Mouse (Mus musculus) forebrain, embryonic 11.5 days (tissue): ENCODE data around the gene Adgrg3. TPM values are rescaled to one million over a fixed set of nuclear protein-coding genes. Genes with fewer than 3 reads are reported as not detected.
A peak's percentile ranks its signal among the peaks of the same experiment; 100 is the strongest.

ENCODE experiments used
- ATAC-seq: fragments of 200-750 bp; cut with Nextera tagmentation; replicated peaks from 2 replicates; pipeline ENCODE4 v1.8.0; 2017; ENCODE audit warnings: moderate TSS enrichment; ENCODE audit not compliant: low FRiP score
- DNase-seq: peaks from one replicate; pipeline ENCODE4 v3.0.0-alpha.2; 2017; ENCODE audit warnings: low spot score
- H3K27ac ChIP-seq: fragments of 300-500 bp; sonication (generic); 2 replicates; pipeline ENCODE4 v1.5.1; 2014; ENCODE audit warnings: low read depth, low read length
- H3K27me3 ChIP-seq: fragments of 300-500 bp; sonication (generic); 2 replicates; pipeline ENCODE4 v1.6.1; 2014; ENCODE audit warnings: mild to moderate bottlenecking, low read length, mixed read lengths; ENCODE audit not compliant: control insufficient read depth, insufficient read depth
- H3K36me3 ChIP-seq: fragments of 300-500 bp; sonication (generic); 2 replicates; pipeline ENCODE4 v1.6.1; 2014; ENCODE audit warnings: mild to moderate bottlenecking, low read length, moderate library complexity, mixed read lengths; ENCODE audit not compliant: control insufficient read depth, insufficient read depth
- H3K4me1 ChIP-seq: fragments of 300-500 bp; sonication (generic); replicated peaks from 2 replicates; pipeline ENCODE4 v1.6.1; 2014; ENCODE audit warnings: low read length, mixed read lengths; ENCODE audit not compliant: control insufficient read depth, insufficient read depth
- H3K4me2 ChIP-seq: fragments of 300-500 bp; sonication (generic); 2 replicates; pipeline ENCODE4 v1.6.1; 2014; ENCODE audit warnings: low read depth, mild to moderate bottlenecking, low read length, moderate library complexity, mixed read lengths; ENCODE audit not compliant: severe bottlenecking
- H3K4me3 ChIP-seq: fragments of 300-500 bp; sonication (generic); 2 replicates; pipeline ENCODE4 v1.5.1; 2014; ENCODE audit warnings: low read depth, low read length
- H3K9ac ChIP-seq: fragments of 300-500 bp; sonication (generic); 2 replicates; pipeline ENCODE4 v1.6.1; 2014; ENCODE audit warnings: low read length
- H3K9me3 ChIP-seq: fragments of 300-500 bp; sonication (generic); 2 replicates; pipeline ENCODE4 v1.6.1; 2016; ENCODE audit warnings: low read length, mixed read lengths; ENCODE audit not compliant: control insufficient read depth
- WGBS: fragments of 180-500 bp; shearing (Covaris S2); extraction: QIAGEN DNeasy Blood & Tissue Kit; methylation state at CpG from one replicate; pipeline ENCODE4 v1.1.7; 2014; 5-methylcytosine and 5-hydroxymethylcytosine counted together
- polyA plus RNA-seq: library from polyadenylated mRNA; unstranded; fragments of >200 nt; fragmentation: Nextera tagmentation; extraction: Ambion mirVana; gene quantifications from 2 replicates; pipeline ENCODE4 v1.2.1, GENCODE M21; 2014

Gene Adgrg3
- polyA plus RNA-seq, 1 experiment from 2014 or later, result 3.2 TPM

DNA sequence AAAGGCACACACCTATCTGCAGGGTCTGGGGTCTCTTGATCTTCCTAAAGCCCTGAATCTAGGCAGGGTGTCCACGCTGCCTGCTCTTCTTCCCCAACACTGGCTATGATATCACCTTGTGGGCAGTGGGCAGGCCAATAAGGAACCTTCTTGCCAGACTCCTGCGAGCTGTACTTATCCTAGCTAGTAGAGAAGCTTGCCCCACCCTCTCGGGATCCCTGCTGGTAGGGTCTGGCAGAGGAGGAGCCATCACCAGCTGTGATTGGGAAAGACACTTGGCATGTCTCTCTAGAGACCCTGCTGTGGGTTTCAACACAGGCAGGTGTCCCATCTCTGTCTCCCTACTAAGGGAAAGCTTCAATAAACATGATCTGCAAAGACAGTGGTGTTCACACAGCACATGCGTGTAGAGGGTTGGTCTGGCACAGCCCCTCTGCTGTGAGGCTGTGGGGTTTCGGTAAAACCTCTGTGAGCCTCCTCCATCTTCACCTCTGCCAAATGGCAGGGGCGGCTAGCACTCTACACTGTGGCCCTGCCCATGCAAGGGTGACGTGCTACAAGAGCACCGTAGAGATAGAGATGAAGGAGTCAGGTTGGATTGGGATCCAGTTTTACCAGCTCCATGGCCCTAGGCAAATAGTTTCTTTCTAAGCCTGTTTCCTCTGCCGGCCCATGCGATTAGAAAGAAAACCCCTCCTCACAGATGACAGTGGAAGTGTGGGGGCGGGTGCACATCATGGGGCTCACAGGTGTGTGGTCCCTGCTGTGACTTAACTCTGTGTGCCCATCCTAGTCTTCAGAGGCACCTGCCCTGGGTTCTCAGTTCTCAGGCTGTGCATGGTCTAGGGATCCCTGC lies 26.7 kb upstream of the Adgrg3 start:
- 75% methylated on average over 11 of the region's 11 CpGs for WGBS
- no peaks in the 10 kb centered on the region for H3K36me3 ChIP-seq
- no peaks in the 10 kb centered on the region for H3K9me3 ChIP-seq
- no peak for ATAC-seq
- no peak overlapping the region for H3K27ac ChIP-seq
- H3K4me3 ChIP-seq, result no peak overlapping the region
- no peak for DNase-seq
- H3K4me2 ChIP-seq, result no peak overlapping the region
- no peaks in the 10 kb centered on the region for H3K27me3 ChIP-seq
- peaks cover 26% of the 10 kb centered on the region for H3K4me1 ChIP-seq
- no peak overlapping the region for H3K9ac ChIP-seq

DNA sequence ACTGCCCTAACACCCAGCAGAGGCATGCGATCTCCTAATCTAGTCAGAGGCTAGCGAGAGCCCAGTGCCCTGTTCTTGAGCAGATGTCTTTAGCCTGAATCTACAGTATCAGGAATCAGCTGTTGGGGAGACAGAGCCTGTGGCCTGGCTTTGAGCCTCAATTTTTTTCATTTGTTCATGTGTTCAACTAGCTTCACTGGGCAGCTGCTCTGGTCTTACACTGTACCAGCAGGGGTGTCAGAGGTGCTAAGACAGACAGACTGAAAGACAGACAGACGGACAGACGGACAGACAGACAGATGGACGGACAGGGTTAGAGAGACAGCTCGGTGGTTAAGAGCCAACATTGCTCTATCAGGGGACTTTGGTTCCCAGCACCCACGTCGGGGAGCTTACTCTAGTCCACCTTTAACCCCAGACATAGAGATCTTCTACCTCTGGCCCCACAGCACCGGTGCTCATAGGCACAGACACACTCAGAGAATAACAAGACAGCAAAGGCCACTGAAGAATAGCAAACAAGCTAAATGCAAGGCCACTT lies 26.0 kb upstream of the Adgrg3 start:
- peaks cover 27% of the 10 kb centered on the region for H3K4me1 ChIP-seq
- no peak overlapping the region for H3K4me3 ChIP-seq
- WGBS, result 91% methylated on average over 9 of the region's 9 CpGs
- ATAC-seq (no peak), DNase-seq (no peak)
- no peak overlapping the region for H3K4me2 ChIP-seq
- H3K9ac ChIP-seq, result no peak overlapping the region
- H3K27ac ChIP-seq, result no peak overlapping the region
- H3K9me3 ChIP-seq, result no peaks in the 10 kb centered on the region
- H3K27me3 ChIP-seq, result no peaks in the 10 kb centered on the region
- H3K36me3 ChIP-seq, result no peaks in the 10 kb centered on the region

DNA sequence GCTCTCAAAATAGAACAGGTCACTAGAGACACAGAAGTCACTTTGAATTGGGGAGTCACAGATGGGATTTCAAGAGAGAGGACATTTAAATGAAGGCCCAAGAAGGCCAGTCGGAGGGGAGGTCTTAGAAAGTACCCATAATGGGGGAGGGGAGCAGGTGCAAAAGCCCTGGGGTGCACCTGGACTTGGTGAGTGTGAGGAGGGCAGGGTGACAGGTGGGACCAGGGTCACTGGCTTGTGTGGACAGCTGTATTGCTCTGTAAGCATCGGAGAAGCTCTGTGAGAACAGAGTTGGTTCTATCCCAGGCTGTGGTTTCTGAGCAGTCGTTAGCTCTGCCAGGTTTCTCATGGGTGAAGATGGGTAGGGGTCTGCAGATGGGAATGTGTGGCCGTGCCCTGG lies 25.5 kb upstream of the Adgrg3 start:
- H3K4me1 ChIP-seq, result peaks cover 24% of the 10 kb centered on the region
- WGBS, result 80% methylated on average over 4 of the region's 4 CpGs
- H3K4me2 ChIP-seq, result no peak overlapping the region

DNA sequence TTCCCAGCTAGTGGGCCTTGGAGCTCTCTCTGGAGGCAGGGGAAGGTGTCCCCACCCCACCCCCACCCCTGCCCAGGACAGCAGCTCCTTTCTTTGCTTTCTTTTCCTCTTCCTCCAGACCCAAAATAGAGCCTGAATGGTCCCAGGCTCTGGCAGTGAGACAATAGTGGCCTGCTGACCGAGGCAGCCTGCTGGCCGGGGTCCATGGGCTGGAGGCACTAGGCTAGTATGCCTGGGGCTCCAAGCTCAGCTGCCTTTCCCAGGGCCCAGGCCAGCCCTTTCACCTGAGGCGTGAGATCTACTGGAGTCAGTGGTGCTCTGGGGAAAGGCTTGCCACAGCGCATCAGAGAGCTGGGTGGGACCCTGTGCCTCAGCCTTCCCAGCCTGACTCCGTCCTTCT lies 25.0 kb upstream of the Adgrg3 start:
- H3K27ac ChIP-seq, result peak overlapping the region; percentile 97
- 0 out of 2 replicates have a peak overlapping the region, but pooled peaks have one; percentile 2 for H3K4me2 ChIP-seq
- peaks cover 24% of the 10 kb centered on the region for H3K4me1 ChIP-seq
- no peak for DNase-seq
- 34% methylated on average over 5 of the region's 5 CpGs for WGBS
- H3K9ac ChIP-seq, result peak overlapping the region; percentile 96
- ATAC-seq, result no peak
- H3K9me3 ChIP-seq, result no peaks in the 10 kb centered on the region
- H3K36me3 ChIP-seq, result no peaks in the 10 kb centered on the region
- H3K27me3 ChIP-seq, result no peaks in the 10 kb centered on the region
- no peak overlapping the region for H3K4me3 ChIP-seq

More for the DNA sequence above, 25.5 kb upstream of the Adgrg3 start:
- peak overlapping the region; percentile 97 for H3K27ac ChIP-seq
- no peaks in the 10 kb centered on the region for H3K9me3 ChIP-seq
- no peaks in the 10 kb centered on the region for H3K36me3 ChIP-seq
- H3K9ac ChIP-seq, result no peak overlapping the region; the same call in 1 of the 2 replicates
- H3K4me3 ChIP-seq, result no peak overlapping the region
- DNase-seq (no peak), ATAC-seq (no peak)
- H3K27me3 ChIP-seq, result no peaks in the 10 kb centered on the region

DNA sequence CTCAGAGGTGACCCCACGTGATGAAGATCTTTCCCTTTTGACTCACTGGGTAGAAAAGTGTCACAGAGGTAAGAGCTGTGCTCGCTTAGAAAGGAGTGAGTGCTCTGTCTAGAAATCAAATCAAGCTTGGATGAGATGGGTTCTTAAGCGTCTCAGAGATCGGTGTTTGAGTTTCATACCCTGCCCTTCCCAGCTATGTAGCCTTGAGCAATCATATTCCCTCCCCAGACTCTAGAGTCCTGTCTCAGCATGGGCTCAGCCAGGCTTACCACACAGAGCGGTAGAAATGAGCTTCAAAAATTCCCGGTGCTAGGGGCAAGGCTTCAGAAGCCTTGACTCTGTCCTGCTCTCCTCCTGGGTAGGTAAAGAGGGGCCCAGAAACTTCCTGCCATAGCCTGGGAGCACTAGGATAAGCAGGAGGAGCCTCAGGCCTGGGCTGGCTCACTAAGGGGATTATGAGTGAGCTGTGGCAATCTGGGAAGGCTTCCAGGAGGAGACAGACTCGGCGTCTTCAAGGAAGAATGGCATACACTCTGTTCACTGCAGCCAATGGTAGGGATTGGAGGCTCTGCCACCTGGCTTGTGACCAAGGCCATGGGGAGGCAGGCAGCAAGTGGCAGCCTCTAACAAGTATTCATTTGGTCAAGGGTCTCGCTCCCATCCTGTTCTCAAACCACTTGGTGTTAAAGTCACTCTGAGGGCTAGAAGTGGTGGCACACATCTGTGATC lies 24.3 kb upstream of the Adgrg3 start:
- ATAC-seq, result no peak
- Histone ChIP-seq H3K36me3 (no peaks in the 10 kb centered on the region), H3K4me3 (no peak overlapping the region), H3K4me2 (peak overlapping the region; percentile 91; the same call in 1 of the 2 replicates), H3K9ac (peak overlapping the region; percentile 96), H3K27me3 (no peaks in the 10 kb centered on the region), H3K9me3 (no peaks in the 10 kb centered on the region), H3K27ac (peak overlapping the region; percentile 97), H3K4me1 (peaks cover 30% of the 10 kb centered on the region)
- 59% methylated on average over 9 of the region's 9 CpGs for WGBS
- DNase-seq, result no peak

DNA sequence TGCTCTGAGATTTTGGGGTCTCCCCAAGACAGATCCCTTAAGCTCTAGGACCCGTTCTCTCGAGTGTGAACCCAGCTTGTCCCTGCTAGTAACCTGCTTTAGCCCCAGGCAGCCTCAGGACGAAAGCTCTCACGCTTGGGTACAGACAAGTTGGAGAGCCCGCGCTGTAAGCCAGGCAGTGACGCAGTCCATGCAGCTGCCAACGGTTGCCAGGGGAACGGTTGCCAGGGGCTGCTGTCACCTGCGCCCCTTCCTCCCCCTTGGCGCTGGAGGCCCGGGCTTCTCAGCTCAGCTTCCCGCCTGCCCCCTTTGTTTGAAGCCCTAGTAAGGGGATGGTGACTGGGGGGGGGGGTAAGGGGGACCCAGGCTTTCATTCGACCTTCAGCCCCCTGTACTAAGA lies 23.5 kb upstream of the Adgrg3 start:
- DNase-seq (peak; percentile 97), ATAC-seq (peak; percentile 93)
- H3K9ac ChIP-seq, result peak overlapping the region; percentile 96
- H3K27ac ChIP-seq, result peak overlapping the region; percentile 97
- H3K4me2 ChIP-seq, result peak overlapping the region; percentile 91
- H3K36me3 ChIP-seq, result no peaks in the 10 kb centered on the region
- under 1% methylated on average over 14 of the region's 14 CpGs for WGBS
- H3K4me3 ChIP-seq, result peak overlapping the region; percentile 59
- H3K27me3 ChIP-seq, result no peaks in the 10 kb centered on the region
- H3K4me1 ChIP-seq, result peaks cover 37% of the 10 kb centered on the region
- no peaks in the 10 kb centered on the region for H3K9me3 ChIP-seq

DNA sequence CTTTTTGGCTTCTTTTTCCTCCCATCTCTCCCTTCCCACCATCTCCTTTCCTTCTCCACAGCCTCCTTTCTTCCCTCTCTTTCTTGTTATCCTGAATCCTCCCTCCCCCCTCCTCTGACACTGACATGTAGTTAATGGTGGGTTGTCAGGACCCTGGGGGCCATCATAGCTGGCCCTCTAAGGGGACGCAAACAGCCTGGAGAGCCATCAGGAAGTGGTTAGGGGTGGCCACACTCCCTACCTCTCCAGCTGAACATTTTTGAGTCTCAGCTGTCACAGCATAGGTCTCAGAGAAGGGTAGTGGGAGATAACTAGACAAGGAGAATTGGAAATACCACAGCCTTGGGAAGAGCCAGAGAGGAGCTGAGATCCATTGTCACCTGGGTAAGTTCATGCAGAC lies 23.0 kb upstream of the Adgrg3 start:
- Histone ChIP-seq H3K36me3 (no peaks in the 10 kb centered on the region), H3K9me3 (no peaks in the 10 kb centered on the region), H3K4me3 (peak overlapping the region; percentile 59), H3K27me3 (no peaks in the 10 kb centered on the region), H3K9ac (peak overlapping the region; percentile 96), H3K27ac (peak overlapping the region; percentile 97), H3K4me2 (peak overlapping the region; percentile 91), H3K4me1 (peaks cover 42% of the 10 kb centered on the region)
- DNase-seq, result no peak
- ATAC-seq, result peak; percentile 22
- WGBS, result 10% methylated on average over 1 of the region's 1 CpGs

DNA sequence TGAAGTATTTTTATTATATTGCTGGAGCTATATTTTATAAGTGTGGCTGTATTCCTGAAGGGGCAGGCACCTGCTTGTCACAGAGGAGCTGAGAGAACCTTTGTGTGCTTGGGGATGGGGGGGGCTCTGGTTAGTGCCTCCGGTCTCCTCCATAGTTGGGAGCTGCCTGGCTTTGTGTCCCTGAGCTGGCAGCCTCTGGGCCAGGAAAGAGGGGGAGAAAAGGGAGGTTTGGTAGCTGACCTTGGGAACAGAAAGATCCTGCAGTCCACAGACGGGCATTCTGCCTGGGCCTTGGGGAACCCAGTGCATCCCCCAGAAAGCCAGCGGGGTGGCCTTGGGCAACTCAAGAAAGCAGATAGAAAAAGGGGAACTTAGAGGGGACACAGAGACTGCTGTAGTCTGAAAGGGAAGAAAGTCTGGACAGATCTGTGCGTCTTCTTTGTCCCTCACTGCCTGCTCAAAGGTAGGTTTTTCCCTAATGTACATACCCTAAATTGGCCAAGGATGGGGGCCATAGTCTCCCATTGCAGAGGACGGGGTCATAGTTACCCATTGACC lies 22.1 kb upstream of the Adgrg3 start:
- WGBS, result 39% methylated on average over 5 of the region's 5 CpGs
- no peak for ATAC-seq
- no peak for DNase-seq

More for the DNA sequence above, 22.1 kb upstream of the Adgrg3 start:
- Histone ChIP-seq H3K4me1 (peaks cover 49% of the 10 kb centered on the region), H3K27ac (peak overlapping the region; percentile 97), H3K4me2 (peak overlapping the region; percentile 91), H3K36me3 (no peaks in the 10 kb centered on the region), H3K9ac (peak overlapping the region; percentile 96), H3K4me3 (peak overlapping the region; percentile 59), H3K9me3 (no peaks in the 10 kb centered on the region), H3K27me3 (no peaks in the 10 kb centered on the region)
